Mouse (Mus musculus) CD4-positive, CD25-positive, alpha-beta regulatory T cell, adult 9 weeks (primary cell): ENCODE data around the gene Apobr. TPM values are rescaled to one million over a fixed set of nuclear protein-coding genes. Genes with fewer than 3 reads are reported as not detected.

Experiments used
- polyA plus RNA-seq: library from polyadenylated mRNA; unstranded; fragments of 100-300 nt; shearing (Covaris generic); gene quantifications from one replicate; pipeline ENCODE4 v1.2.1, GENCODE M21; 2017

Apobr gene
- 3.2 TPM for polyA plus RNA-seq

GRCm38 (mm10) chr7:126584506-126584977 lies at the start of gene Apobr:
Gene Apobr, plus strand, starts transcription at chr7:126584942.

DNA sequence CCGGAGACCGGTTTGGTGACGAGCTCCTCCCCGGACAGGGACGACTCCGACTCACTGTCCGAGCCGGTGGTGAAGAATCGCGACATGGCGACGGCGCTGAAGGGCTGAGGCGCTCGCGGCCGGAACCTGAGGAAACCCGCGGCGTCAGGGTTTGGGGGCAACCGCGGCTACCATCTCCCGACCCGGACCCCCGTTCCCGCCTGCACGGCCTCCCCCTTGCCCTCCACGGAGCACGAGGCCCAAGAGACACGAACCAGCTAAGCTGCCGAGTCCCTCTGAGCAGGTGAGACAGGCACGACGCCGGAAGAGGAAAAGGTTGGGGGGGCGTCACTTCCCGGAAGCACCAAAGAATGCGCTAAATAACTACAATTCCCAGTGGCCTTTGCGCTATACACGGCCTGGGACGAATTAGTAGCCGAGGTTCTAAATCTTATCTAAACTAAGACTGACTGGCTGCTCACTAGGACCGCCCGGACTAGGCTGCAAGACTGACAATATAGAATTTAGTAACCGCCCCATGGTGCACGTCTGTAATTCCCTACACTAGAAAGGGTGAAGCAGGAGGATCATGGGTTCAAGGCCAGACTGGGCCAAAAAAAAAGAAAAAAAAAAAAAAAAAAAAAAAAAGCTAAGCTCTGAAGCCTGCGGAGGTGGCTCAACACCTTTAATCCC lies 18.5 kb upstream of the Apobr start, which contains the start of gene Eif3c:
Eif3c (minus strand) TSS at position 318 of the 672 bp plus-strand sequence.

DNA sequence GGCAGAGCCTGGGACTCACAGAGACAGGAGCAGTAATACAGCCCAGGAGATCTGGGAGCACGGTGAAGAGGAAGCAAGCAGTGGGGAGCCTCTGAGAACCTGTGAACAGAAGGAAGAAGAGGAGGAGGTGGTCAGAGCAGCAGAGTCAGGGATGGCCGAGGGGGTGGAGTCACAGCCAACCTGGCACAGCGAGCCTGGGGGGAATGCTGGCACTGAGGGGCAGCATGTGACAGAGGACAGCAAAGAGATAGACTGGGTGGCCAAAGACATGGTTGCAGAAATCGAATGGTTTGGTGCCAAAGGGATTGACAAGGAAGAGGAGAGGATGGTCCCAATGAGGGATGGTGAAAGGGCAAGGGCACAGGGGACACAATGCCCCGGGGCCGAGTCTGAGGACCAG lies 975 bp downstream of the Apobr start, which contains the start of gene Cln3:
Cln3 (minus strand) TSS at position 101 of the 400 bp plus-strand sequence.

DNA sequence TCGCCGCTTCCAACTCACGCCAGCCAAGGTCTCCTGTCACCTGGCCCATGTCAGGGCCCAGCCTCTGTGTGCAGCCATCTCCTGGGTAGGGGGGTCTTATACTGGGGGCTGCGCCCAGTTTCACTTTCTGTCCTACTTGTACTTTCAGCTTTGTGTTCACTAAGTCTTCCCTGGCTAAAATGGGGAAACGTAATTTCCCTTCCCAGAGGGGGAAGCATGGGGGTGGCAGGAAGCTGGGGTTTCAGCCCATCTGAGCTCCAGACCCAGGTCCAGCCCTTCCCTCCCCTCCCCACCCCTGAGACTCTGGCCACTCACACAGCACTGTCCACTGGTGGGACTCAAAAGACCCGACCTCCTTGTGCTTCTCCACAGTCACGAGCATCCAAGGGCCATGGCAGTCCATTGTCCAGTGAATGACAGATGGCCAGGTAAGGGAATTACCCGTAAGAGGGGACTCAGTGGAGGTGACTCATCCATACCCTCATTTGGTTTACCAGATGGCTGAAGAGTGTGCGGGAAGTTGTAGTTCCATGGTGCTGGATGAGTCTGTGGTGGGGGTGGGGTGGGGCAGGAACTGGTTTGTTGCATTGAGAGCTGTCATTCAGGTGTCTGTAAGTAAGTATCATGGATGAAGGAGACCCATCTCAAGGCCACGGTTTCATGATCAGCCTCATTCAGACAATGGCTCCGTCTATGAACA lies 10.3 kb downstream of the Apobr start, which contains the start of gene Il27:
Il27 (minus strand) TSS at position 80 of the 700 bp plus-strand sequence.

GRCm38 (mm10) chr7:126630824-126631518 lies 46.2 kb downstream of the Apobr start, which contains the start of gene Nupr1:
Gene Nupr1, minus strand, starts transcription at chr7:126630861.

Other genes starting within 250 kb of the Apobr start
- 970 TPM for gene Lat, start 215.4 kb upstream of the Apobr start, polyA plus RNA-seq
- gene Spns1, start 207.5 kb upstream of the Apobr start, polyA plus RNA-seq, result 75.0 TPM
- 3.2 TPM for gene Nfatc2ip, start 188.2 kb upstream of the Apobr start, polyA plus RNA-seq
- gene Cd19, start 170.1 kb upstream of the Apobr start, polyA plus RNA-seq, result 1.5 TPM
- 62.9 TPM for gene Rabep2, start 156.2 kb upstream of the Apobr start, polyA plus RNA-seq
- gene Atp2a1, start 121.8 kb upstream of the Apobr start, polyA plus RNA-seq, result 0.50 TPM
- 32.4 TPM for gene Sh2b1, start 109.5 kb upstream of the Apobr start, polyA plus RNA-seq
- gene Tufm, start 97.6 kb upstream of the Apobr start, polyA plus RNA-seq, result 143 TPM
- 25.6 TPM for gene Atxn2l, start 81.5 kb upstream of the Apobr start, polyA plus RNA-seq
- 238 TPM for gene Eif3c, start 18.5 kb upstream of the Apobr start, polyA plus RNA-seq
- 109 TPM for gene Cln3, start 875 bp downstream of the Apobr start, polyA plus RNA-seq
- gene Il27, start 10.0 kb downstream of the Apobr start, polyA plus RNA-seq, result not detected
- gene Nupr1, start 45.9 kb downstream of the Apobr start, polyA plus RNA-seq, result not detected
- gene Sgf29, start 64.4 kb downstream of the Apobr start, polyA plus RNA-seq, result 132 TPM
- gene Sult1a1, start 91.5 kb downstream of the Apobr start, polyA plus RNA-seq, result 1.4 TPM
- 153 TPM for gene Bola2, start 110.5 kb downstream of the Apobr start, polyA plus RNA-seq
- gene Slx1b, start 110.8 kb downstream of the Apobr start, polyA plus RNA-seq, result 10.8 TPM
- gene Coro1a, start 122.8 kb downstream of the Apobr start, polyA plus RNA-seq, result 3,709 TPM
- 37.7 TPM for gene Mapk3, start 174.7 kb downstream of the Apobr start, polyA plus RNA-seq
- 1.9 TPM for gene Gdpd3, start 181.4 kb downstream of the Apobr start, polyA plus RNA-seq
- gene Ypel3, start 192.0 kb downstream of the Apobr start, polyA plus RNA-seq, result 201 TPM
- 4.0 TPM for gene Tbx6, start 196.5 kb downstream of the Apobr start, polyA plus RNA-seq
- gene Ppp4c, start 207.6 kb downstream of the Apobr start, polyA plus RNA-seq, result 333 TPM
- gene Fam57b, start 212.7 kb downstream of the Apobr start, polyA plus RNA-seq, result not detected
- not detected for gene 4930451I11Rik, start 246.7 kb downstream of the Apobr start, polyA plus RNA-seq